Mouse (Mus musculus) cortical plate, adult 2 months (tissue): ENCODE measurements around the gene Uvrag. TPM values are rescaled to one million over a fixed set of nuclear protein-coding genes. Genes with fewer than 3 reads are reported as not detected.

Experiments used
- H3K27ac ChIP-seq: fragments of 200-500 bp; 2 replicates; pipeline ENCODE4 v1.5.1; 2012; ENCODE audit warnings: low read length, control low read depth, inconsistent platforms; ENCODE audit not compliant: insufficient read depth
- H3K4me1 ChIP-seq: fragments of 200-500 bp; 2 replicates; pipeline ENCODE4 v1.6.1; 2011; ENCODE audit warnings: low read length; ENCODE audit not compliant: control insufficient read depth, insufficient read depth
- H3K4me3 ChIP-seq: fragments of 200-500 bp; 2 replicates; pipeline ENCODE4 v1.5.1; 2011; ENCODE audit warnings: mild to moderate bottlenecking, low read length, control low read depth; ENCODE audit not compliant: insufficient read depth
- CTCF ChIP-seq: fragments of 200-500 bp; IDR thresholded peaks from 2 replicates; pipeline ENCODE4 v1.5.1; 2011; ENCODE audit warnings: mild to moderate bottlenecking, control low read depth, low read length; ENCODE audit not compliant: insufficient read depth; ENCODE audit errors: extremely low read depth
- POLR2A ChIP-seq: fragments of 200-500 bp; IDR thresholded peaks from 2 replicates; pipeline ENCODE4 v1.6.1; 2011; ENCODE audit warnings: mild to moderate bottlenecking, low read length, control low read depth; ENCODE audit not compliant: insufficient read depth; ENCODE audit errors: extremely low read depth
- polyA plus RNA-seq: library from polyadenylated mRNA; depleted of rRNA; stranded (reverse); fragments of >200 nt; gene quantifications from 2 replicates; pipeline ENCODE4 v1.2.3, GENCODE M21; 2012; rRNA removed

The Uvrag gene
- polyA plus RNA-seq, 1 experiment, result 18.0 TPM

- peaks cover 1% of the 10 kb centered on the region; the same call in 1 of the 2 replicates for H3K4me1 ChIP-seq
- H3K4me3 ChIP-seq, result no peak overlapping the region
- TF ChIP-seq POLR2A, result no peak
- TF ChIP-seq CTCF, result no peak
- H3K27ac ChIP-seq, result no peak overlapping the region
Observed at GRCm38 (mm10) chr7:98840771-98841170, 300.2 kb downstream of the Uvrag start.

DNA sequence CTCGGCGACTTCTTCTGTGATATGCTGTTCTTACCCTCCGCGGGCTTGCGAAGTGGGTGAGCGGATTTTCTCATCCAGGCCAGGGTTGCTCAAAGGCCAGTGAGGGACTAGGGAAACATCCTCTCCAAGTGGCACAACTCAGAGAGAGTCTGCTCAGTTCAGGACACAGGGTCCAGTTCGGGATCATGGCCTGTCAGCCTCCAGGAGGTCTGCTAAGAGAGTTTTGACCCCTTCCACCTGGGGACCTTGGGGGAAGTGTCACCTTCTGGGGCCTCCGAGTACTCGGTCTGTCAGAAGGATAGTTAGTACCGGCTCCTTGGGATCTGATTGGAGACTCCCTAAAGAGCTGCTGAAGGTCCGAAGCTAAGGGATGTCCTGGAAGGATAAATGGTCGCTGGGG is 301.6 kb downstream of the Uvrag start:
- TF ChIP-seq POLR2A (no peak), CTCF (no peak)
- H3K27ac ChIP-seq, result no peak overlapping the region
- peak overlapping the region; percentile 33; the same call in 1 of the 2 replicates for H3K4me3 ChIP-seq
- H3K4me1 ChIP-seq, result peaks cover 1% of the 10 kb centered on the region; the same call in 1 of the 2 replicates

- H3K27ac ChIP-seq, result no peak overlapping the region
- TF ChIP-seq POLR2A (no peak), CTCF (no peak)
- H3K4me3 ChIP-seq, result peak overlapping the region; percentile 33; the same call in 1 of the 2 replicates
- H3K4me1 ChIP-seq, result peaks cover 1% of the 10 kb centered on the region; the same call in 1 of the 2 replicates
Observed at GRCm38 (mm10) chr7:98838729-98839141, 302.2 kb downstream of the Uvrag start.

- no peak overlapping the region for H3K27ac ChIP-seq
- TF ChIP-seq CTCF (peak; percentile 53), POLR2A (no peak)
- no peak overlapping the region for H3K4me3 ChIP-seq
- peaks cover 1% of the 10 kb centered on the region; the same call in 1 of the 2 replicates for H3K4me1 ChIP-seq
Observed at GRCm38 (mm10) chr7:98837901-98838300, 303.0 kb downstream of the Uvrag start.

- H3K4me3 ChIP-seq, result peak overlapping the region; percentile 23; the same call in 1 of the 2 replicates
- H3K4me1 ChIP-seq, result peaks cover 1% of the 10 kb centered on the region; the same call in 1 of the 2 replicates
Observed at GRCm38 (mm10) chr7:98836646-98837045, 304.3 kb downstream of the Uvrag start.

DNA sequence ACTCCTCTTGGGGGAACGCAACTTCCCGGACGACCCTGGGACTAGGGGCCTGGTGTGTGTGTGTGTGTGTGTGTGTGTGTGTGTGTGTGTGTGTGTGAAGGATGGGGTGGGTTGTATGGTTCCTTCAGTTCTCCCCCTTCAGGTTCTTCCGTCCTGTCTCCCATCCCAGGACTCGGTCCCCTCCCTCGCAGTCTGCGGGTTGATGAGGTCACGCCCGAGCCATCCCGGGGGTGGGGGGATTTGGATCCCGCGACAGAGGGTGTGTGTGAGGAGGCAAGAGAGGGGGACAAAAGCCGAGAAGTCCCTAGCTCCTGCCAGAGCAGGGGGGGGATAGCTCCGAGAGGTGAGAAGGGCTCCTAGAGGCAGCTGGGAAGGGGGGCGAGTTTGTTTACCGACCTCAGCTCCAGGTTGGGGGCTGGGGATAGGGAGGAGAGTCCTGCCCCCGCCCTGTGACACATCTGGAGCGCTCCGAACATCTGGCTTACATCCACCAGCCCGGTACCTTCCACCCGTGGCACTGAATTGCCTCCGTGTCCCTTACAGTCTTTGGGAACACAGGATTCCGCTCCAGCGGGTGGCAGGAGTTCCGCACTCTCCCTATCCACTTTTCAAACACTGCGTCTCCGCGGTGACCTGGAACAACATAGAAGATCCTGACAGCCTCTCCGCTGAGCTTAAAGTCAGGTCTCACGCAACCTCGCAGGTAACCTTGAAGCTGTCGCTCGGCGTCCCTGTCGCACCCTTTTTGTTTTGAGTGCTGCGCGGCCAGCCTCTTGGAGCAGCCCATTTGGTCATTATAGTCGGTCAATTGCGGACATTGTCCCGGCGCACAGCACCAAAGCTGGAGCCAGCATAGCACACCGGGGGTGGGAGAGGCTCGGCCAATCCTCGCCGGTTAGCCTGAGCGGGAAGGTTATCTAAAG is 305.2 kb downstream of the Uvrag start:
- Histone ChIP-seq H3K4me3 (peak overlapping the region; percentile 23), H3K27ac (no peak overlapping the region), H3K4me1 (peaks cover 1% of the 10 kb centered on the region; the same call in 1 of the 2 replicates)
- no peak for TF ChIP-seq CTCF
- no peak for TF ChIP-seq POLR2A

More at GRCm38 (mm10) chr7:98836646-98837045, 304.3 kb downstream of the Uvrag start:
- TF ChIP-seq CTCF (peak; percentile 23; the same call in 1 of the 2 replicates), POLR2A (no peak)
- no peak overlapping the region for H3K27ac ChIP-seq

Other genes starting within 250 kb of the Uvrag start
- 74.0 and 76.7 TPM in 2 replicates for gene Dgat2, start 41.6 kb upstream of the Uvrag start, polyA plus RNA-seq
- gene Mogat2, start 97.5 kb upstream of the Uvrag start, polyA plus RNA-seq, result 0.10 TPM in 1 of 2 replicates, not detected in the other
- gene Map6, start 126.3 kb upstream of the Uvrag start, polyA plus RNA-seq, result 94.8 and 96.4 TPM in 2 replicates
- 18.0 and 23.7 TPM in 2 replicates for gene Serpinh1, start 212.1 kb upstream of the Uvrag start, polyA plus RNA-seq
- gene Gdpd5, start 240.3 kb upstream of the Uvrag start, polyA plus RNA-seq, result 31.0 and 33.8 TPM in 2 replicates